Mouse (Mus musculus) heart, adult 2 months (tissue): ENCODE data around the gene Gm20696.

Experiments
- CTCF ChIP-seq: fragments of 200-600 bp; IDR thresholded peaks from 2 replicates; pipeline ENCODE4 v1.8.1; 2022; ENCODE audit warnings: antibody characterized with exemption, mild to moderate bottlenecking, moderate library complexity
- EP300 ChIP-seq: fragments of 200-500 bp; IDR thresholded peaks from 2 replicates; pipeline ENCODE4 v1.6.1; 2011; ENCODE audit warnings: low read depth, low read length, control low read depth; ENCODE audit not compliant: insufficient read depth
- POLR2A ChIP-seq: fragments of 200-500 bp; IDR thresholded peaks from 2 replicates; pipeline ENCODE4 v1.6.1; 2011; ENCODE audit warnings: mild to moderate bottlenecking, low read depth, low read length, control low read depth; ENCODE audit not compliant: insufficient read depth

DNA sequence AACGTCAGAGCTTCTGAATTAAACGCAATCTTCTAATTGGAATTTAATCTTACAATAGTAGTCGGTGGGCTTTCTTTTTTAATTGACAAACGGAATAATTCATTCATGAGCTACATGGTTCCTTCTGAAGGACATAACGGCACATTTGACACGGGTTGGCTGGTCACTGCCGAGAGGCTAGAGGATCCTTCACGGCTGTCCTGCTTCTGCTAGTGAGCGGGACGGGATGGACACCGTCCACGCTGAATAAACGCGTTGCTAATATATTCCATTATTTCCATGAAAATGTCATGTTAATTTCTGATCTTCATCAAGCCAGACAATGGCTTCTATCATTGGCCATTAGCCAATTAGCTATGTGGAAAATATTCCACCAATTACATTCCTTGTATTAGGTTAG, 236.0 kb downstream of the Gm20696 start:
- no peak for TF ChIP-seq CTCF
- no peak for TF ChIP-seq POLR2A
- no peak for TF ChIP-seq EP300
